Mouse (Mus musculus): ENCODE results near the gene Ctc1. TPM values are rescaled to one million over a fixed set of nuclear protein-coding genes. Genes with fewer than 3 reads are reported as not detected.
"Not testable (repeated sequence)": the region's sequence is repeated elsewhere in the genome, so short reads cannot be mapped to it uniquely, and the experiment has no call there.

The Ctc1 gene
- total RNA-seq, 2 experiments from 2014 or later, result 9.9 to 11.0 TPM

DNA sequence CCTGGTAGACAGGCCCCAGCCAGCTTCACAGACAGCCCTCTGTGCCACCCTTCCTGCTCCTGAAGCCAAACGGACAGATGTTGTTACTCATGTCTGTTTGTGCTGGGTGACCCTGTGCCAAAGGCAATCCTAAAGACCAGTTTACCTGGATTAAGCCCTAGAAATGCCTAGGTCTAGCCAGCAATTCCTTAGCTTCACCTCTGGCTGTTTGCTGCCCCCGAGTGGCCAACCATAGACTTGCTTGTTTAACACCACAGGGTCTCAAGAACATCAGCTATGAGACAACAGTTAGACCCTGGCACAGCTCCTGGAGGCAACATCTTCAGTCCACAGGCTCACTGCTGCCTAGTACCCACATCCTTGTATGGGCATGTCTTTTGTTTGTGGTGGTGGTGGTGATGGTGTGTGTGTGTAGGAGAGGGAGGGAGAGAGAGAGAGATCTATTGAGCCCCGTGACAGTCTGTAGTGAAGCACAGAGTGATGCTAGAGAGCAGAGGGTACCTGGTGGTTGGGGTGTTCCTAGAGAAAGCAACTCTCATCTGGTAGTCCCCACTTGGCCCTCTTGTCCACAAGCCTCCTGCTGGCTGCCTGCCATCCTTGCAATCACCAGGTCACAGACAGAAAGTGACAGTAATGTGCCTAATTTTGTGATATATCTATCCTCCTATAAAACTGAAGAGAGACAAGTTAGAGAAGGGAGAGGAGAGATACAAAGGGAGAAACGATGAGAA is 32.9 kb upstream of the Ctc1 start:
- H3K27ac ChIP-seq, result no peak overlapping the region
- peak; percentile 78 for DNase-seq
- no peak overlapping the region for H3K4me3 ChIP-seq
- intact Hi-C loops (cut with DNase I), result loop anchor here (2.0 kb wide), 2 partner anchors 18 to 78 kb away; no protein-coding TSS in a partner anchor
- TF ChIP-seq CTCF (IDR thresholded peaks at IDR 0.05), result peak; percentile 78

DNA sequence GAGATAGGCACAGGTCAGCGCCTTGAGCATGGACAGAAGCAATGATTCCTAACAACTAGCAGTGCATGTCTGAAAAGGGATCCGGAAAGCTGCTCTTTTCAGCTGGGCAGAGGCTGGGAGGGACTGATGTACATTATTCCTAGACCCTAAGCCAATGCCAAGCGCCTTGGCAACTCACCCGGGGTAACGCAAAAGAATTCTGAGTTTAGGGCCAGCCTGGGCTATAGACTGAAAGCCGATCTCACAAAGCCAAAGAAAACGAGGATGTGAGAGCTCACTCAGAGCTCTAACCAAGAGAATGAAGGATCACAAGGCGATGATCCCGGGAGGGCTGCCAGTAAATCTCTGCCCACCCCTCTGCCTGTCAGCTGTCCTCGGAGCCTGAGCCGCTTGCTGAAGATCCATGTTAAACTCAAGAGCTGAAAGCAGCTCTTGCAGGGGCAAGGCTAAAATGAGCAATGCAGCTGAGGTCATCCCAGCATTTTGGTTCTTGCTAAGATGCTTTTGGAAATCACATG is 28.3 kb upstream of the Ctc1 start:
- no peak for TF ChIP-seq CTCF (IDR thresholded peaks at IDR 0.05)
- no peak for DNase-seq
- intact Hi-C loops (cut with DNase I), result no loop called here
- Histone ChIP-seq H3K27ac (no peak overlapping the region), H3K4me3 (no peak overlapping the region)

DNA sequence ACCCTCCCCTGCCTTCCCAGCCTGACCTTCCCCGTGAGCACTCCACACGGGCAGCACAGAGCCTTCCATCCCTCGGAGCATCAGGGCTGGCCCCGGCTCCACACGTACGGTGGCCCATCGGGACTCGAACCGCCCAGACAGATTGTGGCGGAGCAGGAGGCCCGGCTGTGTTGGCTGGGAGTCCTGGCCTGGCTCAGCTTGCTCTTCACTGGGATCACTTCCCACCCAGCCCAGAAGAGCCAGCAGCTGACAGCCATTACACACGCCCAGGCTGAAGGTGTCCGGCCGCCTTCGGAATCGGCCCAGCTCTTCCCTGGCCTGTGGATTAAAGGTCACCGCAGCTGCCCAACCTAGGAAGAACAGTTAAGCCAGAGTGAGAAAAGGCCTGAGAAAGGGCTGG is 27.4 kb upstream of the Ctc1 start:
- peak; percentile 85 for DNase-seq

DNA sequence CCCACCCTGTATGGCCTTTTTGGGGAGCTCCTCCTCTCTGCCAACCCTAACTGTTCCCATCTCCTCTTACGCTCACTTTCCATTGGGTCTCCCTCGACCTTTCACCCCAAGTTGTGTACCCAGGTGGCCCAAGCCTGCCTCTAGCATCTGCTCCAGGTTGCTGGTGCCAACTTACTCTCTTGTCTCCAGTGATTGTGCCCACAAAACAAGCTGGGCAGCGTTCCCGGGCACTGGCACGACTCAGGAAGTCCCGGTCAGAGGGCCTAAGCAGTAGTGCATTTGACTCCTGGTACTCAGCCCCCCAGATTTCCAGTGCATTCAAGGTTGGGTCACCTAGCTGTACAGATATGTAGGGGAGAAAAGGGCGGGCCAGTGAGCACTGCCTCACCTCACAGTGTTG is 22.6 kb upstream of the Ctc1 start:
- H3K4me3 ChIP-seq, result no peak overlapping the region
- TF ChIP-seq CTCF (IDR thresholded peaks at IDR 0.05), result no peak
- intact Hi-C loops (cut with DNase I), result no loop called here
- no peak for DNase-seq
- H3K27ac ChIP-seq, result no peak overlapping the region

More for the DNA sequence above, 27.4 kb upstream of the Ctc1 start:
- H3K27ac ChIP-seq, result peak overlapping the region; percentile 73
- intact Hi-C loops (cut with DNase I), result no loop called here
- no peak for TF ChIP-seq CTCF (IDR thresholded peaks at IDR 0.05)
- H3K4me3 ChIP-seq, result no peak overlapping the region

DNA sequence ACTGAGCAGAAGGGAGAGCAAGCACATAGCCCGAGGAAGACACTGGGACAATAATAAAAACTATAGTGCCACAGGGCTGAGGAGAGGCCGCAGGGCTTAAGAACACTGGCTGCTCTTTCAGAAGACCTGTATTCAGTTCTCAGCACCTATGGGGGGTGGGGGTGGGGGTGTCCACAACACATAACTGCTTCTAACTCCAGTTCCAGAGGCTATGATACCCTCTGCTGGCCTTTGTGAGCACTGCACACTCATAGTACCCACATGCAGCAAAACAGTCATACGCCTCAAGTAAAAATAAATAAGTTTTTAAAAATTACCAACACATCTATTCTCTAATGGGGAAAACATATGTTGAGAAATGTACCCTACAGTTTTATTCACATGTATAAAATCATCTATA is 21.3 kb upstream of the Ctc1 start:
- Histone ChIP-seq H3K27ac (no peak overlapping the region), H3K4me3 (no peak overlapping the region)
- DNase-seq, result no peak
- TF ChIP-seq CTCF (IDR thresholded peaks at IDR 0.05), result peak; percentile 47
- intact Hi-C loops (cut with DNase I), result no loop called here

DNA sequence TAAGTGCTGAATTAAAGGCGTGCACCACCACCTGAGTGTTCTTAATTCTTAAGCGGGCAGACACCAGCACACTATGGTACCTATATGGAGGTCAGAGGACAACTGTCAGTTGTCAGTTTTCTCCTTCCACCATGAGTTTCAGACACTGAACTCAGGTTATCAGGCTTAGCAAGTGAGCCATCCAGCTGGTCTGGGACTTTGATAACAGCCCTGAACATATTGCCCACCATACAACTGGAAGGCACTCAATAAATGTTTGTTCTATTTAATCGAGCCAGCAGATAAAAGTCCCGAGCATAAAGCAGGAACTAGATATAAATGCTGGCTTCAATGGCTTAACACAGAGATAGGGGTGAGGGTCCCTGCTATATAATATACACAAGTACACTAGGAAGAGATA is 18.6 kb upstream of the Ctc1 start:
- no peak for TF ChIP-seq CTCF (IDR thresholded peaks at IDR 0.05)
- Histone ChIP-seq H3K27ac (no peak overlapping the region), H3K4me3 (no peak overlapping the region)
- intact Hi-C loops (cut with DNase I), result no loop called here
- DNase-seq, result no peak

DNA sequence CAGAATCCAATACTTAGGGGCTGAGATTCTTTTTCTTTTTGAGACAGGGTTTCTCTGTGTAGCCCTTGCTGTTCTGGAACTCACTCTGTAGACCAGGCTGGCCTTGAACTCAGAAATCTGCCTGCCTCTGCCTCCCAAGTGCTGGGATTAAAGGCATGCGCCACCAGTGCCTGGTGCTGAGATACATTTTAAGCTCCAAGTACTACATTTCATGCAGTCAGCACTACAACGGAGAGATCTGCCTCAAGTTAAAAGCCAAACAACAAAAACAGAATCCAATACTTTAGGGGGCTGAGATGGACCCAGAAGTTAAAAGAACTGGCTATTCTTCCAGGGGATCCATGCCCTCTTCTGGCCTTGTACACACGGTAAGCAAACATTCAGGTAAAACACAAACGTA is 12.9 kb upstream of the Ctc1 start:
- H3K27ac ChIP-seq; H3K4me3 ChIP-seq; intact Hi-C loops (cut with DNase I); DNase-seq: not testable (repeated sequence)

DNA sequence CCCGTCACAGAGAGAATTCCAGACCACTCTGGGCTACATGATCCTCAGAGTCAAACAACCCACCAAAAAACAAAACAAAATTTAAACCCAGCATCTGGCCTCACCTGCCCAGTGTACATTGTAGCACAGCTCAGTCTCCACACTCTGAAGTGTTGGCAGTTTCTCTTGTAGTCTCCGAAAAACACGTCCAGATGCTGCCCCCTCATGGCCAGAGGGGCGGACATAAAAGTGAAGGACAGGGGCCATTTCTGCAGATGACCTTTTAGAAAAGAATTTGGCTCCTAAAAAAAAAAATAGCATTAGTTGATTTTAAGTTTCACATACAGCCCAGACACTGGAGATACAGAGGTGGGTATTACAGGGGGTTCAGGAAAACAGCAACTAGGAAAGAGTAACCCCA is 12.1 kb upstream of the Ctc1 start:
- peak; percentile 50 for TF ChIP-seq CTCF (IDR thresholded peaks at IDR 0.05)
- Histone ChIP-seq H3K4me3 (no peak overlapping the region), H3K27ac (no peak overlapping the region)
- peak; percentile 48 for DNase-seq
- intact Hi-C loops (cut with DNase I), result no loop called here

DNA sequence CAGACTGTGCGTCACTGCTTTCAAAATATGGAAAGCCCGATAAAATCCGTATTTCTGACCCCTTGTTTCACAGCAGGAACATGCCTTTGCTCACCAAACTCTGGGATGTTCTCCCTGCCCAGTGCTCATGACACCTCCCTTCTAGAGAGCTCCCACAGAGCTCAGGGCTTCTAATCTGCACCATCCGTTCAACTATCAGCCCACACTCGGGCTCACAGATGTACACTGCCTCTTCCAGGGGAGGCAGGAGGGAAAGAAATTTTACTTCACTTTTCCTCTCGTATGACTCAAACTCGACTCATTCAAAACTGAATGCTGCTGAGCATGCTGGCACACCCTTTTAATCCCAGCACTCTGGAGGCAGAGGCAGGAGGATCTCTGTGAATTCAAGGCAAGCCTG is 10.5 kb upstream of the Ctc1 start:
- H3K4me3 ChIP-seq, result no peak overlapping the region
- intact Hi-C loops (cut with DNase I), result no loop called here
- TF ChIP-seq CTCF (IDR thresholded peaks at IDR 0.05), result no peak
- no peak for DNase-seq
- no peak overlapping the region for H3K27ac ChIP-seq

DNA sequence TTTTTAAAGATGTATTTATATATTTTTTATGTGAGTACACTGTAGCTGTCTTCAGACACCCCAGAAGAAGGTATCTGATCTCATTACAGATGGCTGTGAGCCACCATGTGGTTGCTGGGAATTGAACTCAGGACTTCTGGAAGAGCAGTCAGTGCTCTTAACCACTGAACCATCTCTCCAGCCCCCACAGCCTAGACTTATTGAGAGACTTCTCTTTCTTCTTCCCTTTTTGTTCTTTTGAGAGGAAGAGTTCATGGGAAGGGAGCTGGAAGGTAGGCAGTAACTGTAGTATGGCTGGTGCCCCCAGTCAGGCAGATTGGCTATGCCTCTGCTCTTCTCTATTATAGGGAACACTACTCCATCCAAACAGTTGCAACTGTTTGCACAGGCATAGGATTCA is 9.1 kb upstream of the Ctc1 start:
- H3K27ac ChIP-seq; intact Hi-C loops (cut with DNase I); DNase-seq; H3K4me3 ChIP-seq: not testable (repeated sequence)

DNA sequence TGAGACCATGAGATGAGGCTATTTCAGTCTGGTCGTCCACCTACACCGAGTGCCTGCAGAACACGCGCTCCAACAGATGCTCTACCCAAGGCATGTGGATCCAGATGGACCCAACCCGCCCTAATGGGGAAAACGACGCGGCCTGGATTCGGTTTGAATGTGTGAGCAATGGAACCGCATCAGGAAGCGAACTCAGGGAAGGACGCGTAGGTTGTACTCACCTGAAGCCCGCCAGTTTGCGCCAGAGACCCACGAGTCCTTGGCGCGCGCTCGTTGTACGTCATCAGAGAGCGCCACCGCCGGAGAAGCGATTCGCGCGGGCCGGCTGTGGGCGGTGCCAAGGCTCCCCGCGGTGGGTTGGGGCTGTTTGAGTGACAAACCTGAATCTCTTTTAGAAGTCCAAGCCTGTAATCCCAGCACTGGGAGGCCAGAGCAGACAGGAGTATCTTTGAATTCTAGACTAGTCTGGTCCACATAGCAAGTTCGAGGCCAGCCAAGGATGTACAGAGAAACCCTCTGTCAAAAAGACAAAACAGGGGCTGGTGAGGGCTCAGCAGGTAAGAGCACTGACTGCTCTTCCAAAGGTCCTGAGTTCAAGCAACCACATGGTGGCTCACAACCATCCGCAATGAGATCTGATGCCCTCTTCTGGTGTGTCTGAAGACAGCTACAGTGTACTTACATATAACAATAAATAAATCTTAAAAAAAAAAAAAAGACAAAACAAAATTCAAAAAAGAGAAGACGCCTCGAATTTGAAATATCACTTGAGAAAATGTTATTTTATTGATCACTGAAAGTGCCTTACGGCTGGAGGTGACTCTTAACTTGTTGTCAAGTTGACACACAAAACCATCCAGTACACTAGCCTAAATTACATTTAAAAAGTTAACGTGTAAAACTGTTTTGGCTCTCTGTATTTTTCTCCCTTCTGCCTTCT is 7.3 kb upstream of the Ctc1 start, which contains the start of gene Pfas:
TSS of gene Pfas (minus strand) at position 279 of the 940 bp plus-strand sequence.
- H3K4me3 ChIP-seq, result peak within 1 kb of the TSS; percentile 73
- no peak for TF ChIP-seq CTCF (IDR thresholded peaks at IDR 0.05)
- intact Hi-C loops (cut with DNase I), result no loop called here
- DNase-seq, result peak; percentile 87
- H3K27ac ChIP-seq, result peak within 1 kb of the TSS; percentile 70

DNA sequence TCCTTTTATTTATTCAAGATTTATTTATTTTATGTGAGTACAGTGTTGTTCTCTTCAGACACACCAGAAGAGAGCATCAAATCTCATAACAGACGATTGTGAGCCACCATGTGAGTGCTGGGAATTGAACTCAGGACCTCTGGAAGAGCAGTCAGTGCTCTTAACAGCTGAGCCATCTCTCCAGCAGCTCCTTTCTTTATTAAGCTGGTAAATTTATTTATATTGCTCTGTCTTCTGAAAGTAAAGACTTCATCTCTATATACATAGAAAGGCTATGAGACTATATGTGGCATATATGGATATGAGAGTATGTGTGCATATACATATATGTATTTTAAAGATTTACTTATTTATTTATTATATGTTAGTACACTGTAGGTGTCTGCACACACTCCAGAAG is 6.2 kb upstream of the Ctc1 start:
- Histone ChIP-seq H3K4me3 (no peak overlapping the region), H3K27ac (no peak overlapping the region)
- DNase-seq, result no peak
- intact Hi-C loops (cut with DNase I), result no loop called here
- no peak for TF ChIP-seq CTCF (IDR thresholded peaks at IDR 0.05)
